Mouse (Mus musculus): ENCODE measurements around the gene Nav2.

- TF ChIP-seq POLR2A (IDR thresholded peaks at IDR 0.05; ENCODE audit: borderline replicate concordance, insufficient read depth, low read length) (no peak), CTCF (IDR thresholded peaks at IDR 0.05; ENCODE audit: borderline replicate concordance, insufficient read depth, low read depth, low read length) (no peak)
Observed at GRCm38 (mm10) chr7:49378608-49379007, 470.1 kb downstream of the Nav2 start.

Measured in cerebellum, adult 2 months (tissue).